Mouse (Mus musculus): Measurements from ENCODE around the gene Enpp6.

- no peak for TF ChIP-seq CTCF (IDR thresholded peaks at IDR 0.05)
- no peak for TF ChIP-seq EP300 (IDR thresholded peaks at IDR 0.05; ENCODE audit: insufficient read depth, low read depth, low read length)
- TF ChIP-seq POLR2A (IDR thresholded peaks at IDR 0.05; ENCODE audit: insufficient read depth, low read depth, low read length), result no peak
Observed at GRCm38 (mm10) chr8:47056086-47056485, 69.4 kb downstream of the Enpp6 start.

Data from heart, adult 2 months (tissue).